Mouse (Mus musculus): ENCODE results near the gene Serpini1.
"Not testable (repeated sequence)": the region's sequence is repeated elsewhere in the genome, so short reads cannot be mapped to it uniquely, and the experiment has no call there.

Serpini1 gene

GRCm38 (mm10) chr3:75639546-75639945, 82.2 kb downstream of the Serpini1 start:
- DNase-seq: no peak

GRCm38 (mm10) chr3:75647542-75647941, 90.2 kb downstream of the Serpini1 start:
- no peak for DNase-seq

- DNase-seq: no peak
Measured at GRCm38 (mm10) chr3:75648226-75648625, 90.9 kb downstream of the Serpini1 start.

GRCm38 (mm10) chr3:75650416-75651154, 93.2 kb downstream of the Serpini1 start:
- DNase-seq: not testable (repeated sequence)

GRCm38 (mm10) chr3:75651603-75652115, 94.3 kb downstream of the Serpini1 start:
- DNase-seq: no peak

GRCm38 (mm10) chr3:75653901-75654300, 96.6 kb downstream of the Serpini1 start:
- not testable (repeated sequence) for DNase-seq

GRCm38 (mm10) chr3:75655578-75656344, 98.4 kb downstream of the Serpini1 start:
- DNase-seq: no peak

GRCm38 (mm10) chr3:75666962-75667361, 109.6 kb downstream of the Serpini1 start:
- DNase-seq: no peak

- no peak for DNase-seq
Measured at GRCm38 (mm10) chr3:75670425-75670824, 113.1 kb downstream of the Serpini1 start.

GRCm38 (mm10) chr3:75682881-75683280, 125.5 kb downstream of the Serpini1 start:
- no peak for DNase-seq

GRCm38 (mm10) chr3:75686775-75687174, 129.4 kb downstream of the Serpini1 start:
- no peak for DNase-seq

GRCm38 (mm10) chr3:75687187-75687825, 130.0 kb downstream of the Serpini1 start:
- DNase-seq: no peak

GRCm38 (mm10) chr3:75690321-75690720, 133.0 kb downstream of the Serpini1 start:
- DNase-seq: no peak

- DNase-seq: no peak
Measured at GRCm38 (mm10) chr3:75692088-75692487, 134.7 kb downstream of the Serpini1 start.

All from right cerebral cortex, adult 18-20 months (tissue).